Mouse (Mus musculus) ES-E14 (cell line): Measurements from ENCODE around the gene Agbl3.

Experiments
- CHD2 ChIP-seq: IDR thresholded peaks from 2 replicates; pipeline ENCODE4 v1.6.1; 2014; ENCODE audit warnings: mild to moderate bottlenecking, low read depth, low read length, inconsistent platforms
- ZC3H11A ChIP-seq: IDR thresholded peaks from 2 replicates; pipeline ENCODE4 v1.6.1; 2012; ENCODE audit warnings: low read depth, mild to moderate bottlenecking, inconsistent platforms, low read length, borderline replicate concordance
- ZNF384 ChIP-seq: IDR thresholded peaks from 2 replicates; pipeline ENCODE4 v1.6.1; 2012; ENCODE audit warnings: low read depth, low read length, inconsistent platforms

DNA sequence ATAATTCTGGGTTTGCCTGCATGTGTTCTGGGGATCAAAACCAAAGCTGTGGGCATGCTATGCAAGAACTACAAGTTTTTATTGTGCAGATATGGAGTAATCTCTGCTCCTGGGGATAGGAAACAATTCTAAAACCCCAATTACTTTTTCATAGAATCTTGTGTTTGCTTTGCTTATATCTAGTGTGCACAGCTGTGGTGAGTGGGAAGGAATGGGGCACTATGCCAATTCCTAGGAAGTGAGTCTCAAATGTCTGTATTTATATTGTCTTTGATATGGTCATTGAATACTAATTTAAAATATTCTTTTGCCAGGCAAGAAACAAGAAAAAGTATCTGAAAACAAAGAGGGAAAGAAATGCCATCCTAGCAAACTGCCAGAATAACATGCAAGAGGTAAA, 44.2 kb downstream of the Agbl3 start:
- TF ChIP-seq CHD2 (no peak), ZNF384 (no peak), ZC3H11A (no peak)
